Mouse (Mus musculus) hindbrain, embryonic 14.5 days (tissue): ENCODE results near the gene Cryzl1. TPM values are rescaled to one million over a fixed set of nuclear protein-coding genes. Genes with fewer than 3 reads are reported as not detected.
A peak's percentile ranks its signal among the peaks of the same experiment; 100 is the strongest.

Experiments used
- ATAC-seq: fragments of 200-750 bp; cut with Nextera tagmentation; 2 replicates; pipeline ENCODE4 v1.8.0; 2017; ENCODE audit warnings: moderate number of reproducible peaks, mild to moderate bottlenecking, moderate TSS enrichment, moderate library complexity; ENCODE audit not compliant: low FRiP score
- DNase-seq: peaks from one replicate; pipeline ENCODE4 v3.0.0-alpha.2; 2015; ENCODE audit warnings: low spot score
- H3K27ac ChIP-seq: fragments of 300-500 bp; sonication (generic); 2 replicates; pipeline ENCODE4 v1.5.1; 2014; ENCODE audit warnings: mild to moderate bottlenecking, moderate library complexity
- H3K27me3 ChIP-seq: fragments of 300-500 bp; sonication (generic); 2 replicates; pipeline ENCODE4 v1.6.1; 2014; ENCODE audit warnings: mild to moderate bottlenecking, low read length, mixed read lengths; ENCODE audit not compliant: control insufficient read depth, insufficient read depth
- H3K36me3 ChIP-seq: fragments of 300-500 bp; sonication (generic); replicated peaks from 2 replicates; pipeline ENCODE4 v1.6.1; 2014; ENCODE audit not compliant: control insufficient read depth, insufficient read depth
- H3K4me1 ChIP-seq: fragments of 300-500 bp; sonication (generic); replicated peaks from 2 replicates; pipeline ENCODE4 v1.6.1; 2014; ENCODE audit warnings: antibody characterized with exemption, low read length, mixed read lengths; ENCODE audit not compliant: control insufficient read depth, insufficient read depth
- H3K4me2 ChIP-seq: fragments of 300-500 bp; sonication (generic); replicated peaks from 2 replicates; pipeline ENCODE4 v1.6.1; 2014; ENCODE audit warnings: mild to moderate bottlenecking, moderate library complexity
- H3K4me3 ChIP-seq: fragments of 300-500 bp; sonication (generic); replicated peaks from 2 replicates; pipeline ENCODE4 v1.5.1; 2014; ENCODE audit warnings: mild to moderate bottlenecking, low read length
- H3K9ac ChIP-seq: fragments of 300-500 bp; sonication (generic); 2 replicates; pipeline ENCODE4 v1.6.1; 2014
- H3K9me3 ChIP-seq: fragments of 300-500 bp; sonication (generic); 2 replicates; pipeline ENCODE4 v1.6.1; 2016; ENCODE audit warnings: low read length; ENCODE audit not compliant: control insufficient read depth
- WGBS: fragments of 180-500 bp; shearing (Covaris S2); extraction: QIAGEN DNeasy Blood & Tissue Kit; methylation state at CpG from one replicate; pipeline ENCODE4 v1.1.7; 2014; 5-methylcytosine and 5-hydroxymethylcytosine counted together
- polyA plus RNA-seq: library from polyadenylated mRNA; unstranded; fragments of >200 nt; fragmentation: Nextera tagmentation; extraction: Ambion mirVana; gene quantifications from 2 replicates; pipeline ENCODE4 v1.2.1, GENCODE M21; 2014

Cryzl1 gene
- polyA plus RNA-seq, 1 experiment from 2014 or later = 111 TPM

DNA sequence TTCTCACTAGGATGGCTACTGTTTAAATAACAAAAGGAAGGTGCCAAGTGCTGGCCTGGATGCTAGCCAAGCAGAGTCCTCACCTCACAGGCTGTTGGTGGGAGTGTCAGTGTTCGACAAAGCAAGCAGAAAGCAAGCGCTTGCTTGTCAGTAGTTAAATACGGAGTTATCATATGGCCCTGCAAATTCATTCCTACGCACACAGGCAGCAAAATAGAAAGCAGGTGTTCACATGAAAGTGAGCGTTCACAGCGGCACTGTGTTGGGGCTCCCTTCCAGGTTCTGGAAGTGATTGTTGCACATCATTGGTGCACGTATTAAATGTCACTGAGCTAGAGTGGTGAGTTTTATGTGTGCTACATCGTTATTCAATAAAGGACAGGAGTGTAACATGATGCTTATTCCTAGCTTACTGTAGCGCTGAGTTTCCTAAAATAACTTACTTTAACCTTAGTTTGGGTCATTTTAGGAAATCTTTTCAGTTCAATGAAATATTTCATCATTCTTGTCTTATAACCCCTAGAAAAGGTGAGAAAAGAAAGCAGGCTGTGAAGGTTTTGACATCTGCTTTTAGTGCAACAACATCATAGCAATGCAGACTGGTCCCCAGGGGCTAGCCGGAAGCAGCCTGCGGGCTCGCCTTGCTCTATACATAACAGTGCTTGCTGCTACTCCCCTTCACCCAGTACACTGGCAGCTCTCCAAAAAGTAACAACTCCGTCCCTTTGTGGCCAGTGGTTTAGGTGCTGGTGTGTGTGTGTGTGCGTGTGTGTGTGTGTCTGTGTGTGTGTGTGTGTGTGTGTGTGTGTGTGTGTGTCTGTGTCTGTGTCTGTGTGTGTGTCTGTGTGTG, 17.6 kb upstream of the Cryzl1 start:
- no peaks in the 10 kb centered on the region for H3K27me3 ChIP-seq
- peaks cover 15% of the 10 kb centered on the region; the same call in 1 of the 2 replicates for H3K4me1 ChIP-seq
- 0 out of 2 replicates have a peak overlapping the region, but pooled peaks have one; percentile 9 for H3K27ac ChIP-seq
- H3K9me3 ChIP-seq = no peaks in the 10 kb centered on the region
- DNase-seq (peak; percentile 33), ATAC-seq (no peak)
- no peak overlapping the region for H3K4me2 ChIP-seq
- H3K36me3 ChIP-seq = peaks cover 3% of the 10 kb centered on the region; the same call in 1 of the 2 replicates
- no peak overlapping the region for H3K4me3 ChIP-seq
- WGBS = 61% methylated on average over 14 of the region's 14 CpGs
- H3K9ac ChIP-seq = no peak overlapping the region

DNA sequence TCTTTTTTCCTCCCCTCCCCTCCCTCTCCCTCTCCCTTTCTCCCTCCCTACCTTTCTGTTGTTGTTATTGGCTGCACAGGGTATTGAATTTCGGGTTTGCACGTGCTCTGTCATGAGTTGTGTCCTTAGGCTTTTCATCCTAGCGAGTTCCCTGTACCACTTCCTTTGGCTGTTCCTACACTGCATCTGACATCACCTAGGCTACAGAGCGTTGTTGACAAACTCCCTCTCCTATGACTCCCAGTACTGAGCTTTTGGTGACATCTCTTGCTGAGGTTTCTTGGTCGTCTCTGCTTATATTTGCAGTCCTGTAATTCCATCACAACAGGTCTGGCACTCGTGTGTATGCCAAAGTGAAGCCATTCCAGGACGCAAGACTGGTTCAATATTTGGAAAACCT, 14.3 kb upstream of the Cryzl1 start:
- DNase-seq (no peak), ATAC-seq (no peak)
- Histone ChIP-seq H3K4me2 (no peak overlapping the region), H3K9ac (no peak overlapping the region), H3K36me3 (no peaks in the 10 kb centered on the region), H3K4me1 (peaks cover 26% of the 10 kb centered on the region; the same call in 1 of the 2 replicates), H3K27ac (no peak overlapping the region), H3K9me3 (no peaks in the 10 kb centered on the region), H3K4me3 (no peak overlapping the region), H3K27me3 (no peaks in the 10 kb centered on the region)
- 78% methylated on average over 7 of the region's 7 CpGs for WGBS

DNA sequence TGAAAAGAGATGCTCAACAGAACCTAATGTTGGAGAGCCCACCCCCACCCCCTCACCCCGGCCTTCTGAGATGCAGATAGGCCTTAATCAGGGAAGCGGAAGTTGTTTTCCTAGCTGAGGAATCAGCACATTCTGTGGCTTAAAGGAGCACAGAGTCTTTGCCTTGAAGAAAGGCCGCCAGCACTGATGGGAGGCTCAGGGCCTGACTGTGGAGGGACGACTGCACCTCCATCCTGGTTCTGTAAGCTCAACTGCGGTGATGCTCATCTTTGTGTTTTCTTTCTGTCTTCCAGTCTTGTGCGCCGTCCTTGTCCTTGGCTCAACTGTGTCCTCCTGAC, 12.1 kb upstream of the Cryzl1 start:
- Histone ChIP-seq H3K36me3 (no peaks in the 10 kb centered on the region), H3K27me3 (no peaks in the 10 kb centered on the region), H3K9ac (no peak overlapping the region; the same call in 1 of the 2 replicates), H3K4me3 (no peak overlapping the region), H3K4me1 (peaks cover 35% of the 10 kb centered on the region), H3K9me3 (no peaks in the 10 kb centered on the region), H3K4me2 (no peak overlapping the region), H3K27ac (no peak overlapping the region)
- no peak for ATAC-seq
- no peak for DNase-seq
- WGBS = 53% methylated on average over 7 of the region's 7 CpGs

DNA sequence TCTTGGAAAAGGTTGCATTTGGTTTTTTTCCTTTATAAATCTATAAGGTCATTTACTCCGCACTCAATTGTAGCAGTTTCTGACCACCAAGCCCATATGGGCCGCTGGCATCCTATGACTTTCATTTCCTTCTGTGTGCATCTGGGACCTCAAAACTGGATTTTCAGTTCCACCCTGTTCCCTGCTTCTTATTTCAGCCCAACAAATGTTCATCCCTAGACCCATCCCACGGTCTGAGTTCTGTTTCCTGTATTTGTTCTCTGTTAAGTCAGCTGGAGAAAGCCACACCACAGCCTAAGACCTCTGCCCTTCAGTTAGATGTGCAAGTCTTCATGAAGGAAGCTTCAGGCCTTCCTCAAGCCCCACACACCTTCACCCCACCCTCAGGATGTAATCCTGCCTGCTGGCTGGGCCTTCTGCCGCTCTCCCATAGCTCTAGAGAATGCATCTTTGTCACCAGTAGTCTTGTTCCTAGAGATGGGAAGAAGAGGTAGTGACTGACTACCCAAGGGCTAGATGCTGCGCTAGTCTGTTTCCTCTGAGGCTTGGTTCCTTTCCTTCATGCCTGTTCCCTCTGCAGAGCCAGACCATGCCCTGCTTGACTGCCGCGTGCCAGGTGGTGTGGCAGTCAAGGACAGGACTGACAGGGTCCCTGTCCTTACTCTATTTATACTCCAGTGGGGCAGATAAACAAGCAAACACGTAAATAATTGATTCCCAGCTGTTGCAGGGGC, 11.6 kb upstream of the Cryzl1 start:
- peaks cover 35% of the 10 kb centered on the region for H3K4me1 ChIP-seq
- H3K36me3 ChIP-seq = no peaks in the 10 kb centered on the region
- no peaks in the 10 kb centered on the region for H3K9me3 ChIP-seq
- H3K9ac ChIP-seq = no peak overlapping the region; the same call in 1 of the 2 replicates
- no peak overlapping the region for H3K4me2 ChIP-seq
- H3K27ac ChIP-seq = no peak overlapping the region
- WGBS = 61% methylated on average over 8 of the region's 8 CpGs
- H3K27me3 ChIP-seq = no peaks in the 10 kb centered on the region
- no peak for ATAC-seq
- no peak overlapping the region for H3K4me3 ChIP-seq
- no peak for DNase-seq

DNA sequence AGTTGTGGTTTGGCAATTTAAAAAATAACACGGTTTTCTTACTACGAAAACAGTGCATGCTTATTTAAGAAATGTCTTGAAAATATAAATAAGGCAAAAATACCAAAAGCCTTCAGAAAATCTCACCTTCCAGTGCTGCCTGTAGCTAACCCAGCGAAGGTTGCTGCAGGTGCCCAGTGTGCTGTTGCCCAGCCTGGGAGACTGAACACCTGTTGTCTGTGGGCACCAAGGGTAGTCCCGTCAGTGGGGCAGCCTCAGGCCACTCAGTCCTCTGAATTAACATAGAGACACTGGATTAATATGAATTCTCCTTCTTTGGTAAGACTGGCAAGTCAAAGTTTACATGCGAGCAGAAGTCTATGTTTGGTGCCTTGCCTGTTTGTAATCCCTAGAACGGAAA, 9.7 kb upstream of the Cryzl1 start:
- Histone ChIP-seq H3K4me2 (no peak overlapping the region), H3K4me3 (no peak overlapping the region), H3K9ac (no peak overlapping the region), H3K27me3 (no peaks in the 10 kb centered on the region), H3K4me1 (peaks cover 41% of the 10 kb centered on the region), H3K36me3 (no peaks in the 10 kb centered on the region), H3K9me3 (no peaks in the 10 kb centered on the region), H3K27ac (no peak overlapping the region)
- ATAC-seq (no peak), DNase-seq (no peak)
- 87% methylated on average over 6 of the region's 6 CpGs for WGBS

DNA sequence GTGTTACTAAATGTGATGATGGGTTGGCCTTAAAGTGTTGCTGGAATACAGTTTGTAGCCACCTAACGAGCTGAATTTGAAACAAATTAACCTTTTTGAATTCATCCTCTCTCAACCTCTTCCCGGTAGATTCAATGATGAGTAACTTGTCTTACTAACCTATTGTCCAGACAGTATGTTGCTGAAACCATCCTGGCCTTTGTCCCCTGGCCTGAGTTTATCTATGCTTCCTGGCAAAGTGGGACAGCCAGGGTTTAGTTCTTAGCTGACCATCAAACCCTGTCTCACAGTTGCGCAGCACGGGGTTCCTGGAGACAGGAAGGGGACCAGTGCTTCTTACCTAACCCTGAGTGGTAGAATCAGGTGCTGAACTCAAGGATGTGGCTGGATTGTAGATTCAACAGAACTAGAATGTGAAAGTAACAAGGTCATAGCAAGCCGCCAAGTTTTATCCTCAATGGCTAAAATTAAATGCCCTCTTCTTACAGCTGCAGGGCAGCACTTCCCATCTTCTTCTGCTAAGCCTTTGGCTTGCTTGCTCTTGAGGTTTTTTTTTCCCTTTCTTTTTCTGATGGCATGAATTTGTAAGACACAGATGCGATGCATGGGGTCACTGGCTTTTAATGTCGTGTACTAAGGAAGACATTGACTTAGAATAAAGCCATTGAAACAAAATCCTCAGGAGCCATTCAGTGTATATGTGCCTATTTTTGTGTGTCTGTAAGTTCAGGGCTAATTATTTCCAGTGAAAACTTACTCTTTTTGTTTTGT, 7.5 kb upstream of the Cryzl1 start:
- Histone ChIP-seq H3K9me3 (no peaks in the 10 kb centered on the region), H3K36me3 (no peaks in the 10 kb centered on the region), H3K9ac (no peak overlapping the region), H3K27me3 (no peaks in the 10 kb centered on the region), H3K27ac (no peak overlapping the region), H3K4me3 (no peak overlapping the region), H3K4me1 (peaks cover 56% of the 10 kb centered on the region), H3K4me2 (no peak overlapping the region)
- WGBS = 69% methylated on average over 7 of the region's 7 CpGs
- no peak for ATAC-seq
- no peak for DNase-seq

DNA sequence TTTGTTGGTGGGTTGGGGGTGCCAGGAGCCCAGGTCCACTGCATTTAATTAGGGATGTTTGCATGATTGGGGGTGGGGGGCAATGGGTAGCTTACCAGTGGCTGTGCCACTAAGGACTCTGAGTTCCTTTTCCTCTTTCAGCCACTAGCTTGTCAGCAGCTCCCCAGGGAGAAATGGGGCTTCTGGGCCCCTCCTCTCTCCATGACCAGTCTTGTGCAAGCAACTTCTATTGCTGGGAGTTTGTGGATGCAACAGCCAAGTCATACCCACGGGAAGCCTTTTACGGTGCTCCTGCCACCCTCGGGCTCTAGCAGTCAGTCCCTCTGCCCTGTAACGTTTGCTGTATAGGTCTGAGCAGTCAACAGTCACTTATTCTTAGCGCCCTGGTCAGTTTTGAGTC, 6.0 kb upstream of the Cryzl1 start:
- Histone ChIP-seq H3K9me3 (no peaks in the 10 kb centered on the region), H3K4me2 (no peak overlapping the region), H3K9ac (no peak overlapping the region), H3K36me3 (no peaks in the 10 kb centered on the region), H3K4me1 (peaks cover 48% of the 10 kb centered on the region), H3K4me3 (no peak overlapping the region), H3K27me3 (no peaks in the 10 kb centered on the region), H3K27ac (no peak overlapping the region)
- ATAC-seq (no peak), DNase-seq (no peak)
- 65% methylated on average over 5 of the region's 5 CpGs for WGBS

DNA sequence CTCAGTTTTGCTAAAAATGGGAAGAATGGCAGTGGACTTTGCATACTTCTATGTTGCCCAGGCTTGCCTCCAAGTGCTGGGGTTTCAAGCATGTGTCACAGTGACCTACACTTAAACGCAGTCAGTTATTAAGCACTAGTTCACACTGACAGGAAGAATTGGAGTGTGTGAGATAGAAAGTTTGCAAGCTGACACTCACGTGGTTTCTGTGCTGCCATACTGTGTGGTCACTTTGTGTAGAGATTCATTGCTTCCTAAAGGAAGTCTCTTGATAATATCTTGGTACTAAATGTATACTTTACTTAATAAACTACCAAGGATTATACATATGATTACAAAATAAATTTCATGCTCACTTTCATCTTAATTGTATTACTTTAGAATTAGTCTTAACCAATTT, 4.0 kb upstream of the Cryzl1 start:
- Histone ChIP-seq H3K4me3 (no peak overlapping the region), H3K27ac (no peak overlapping the region), H3K36me3 (no peaks in the 10 kb centered on the region), H3K9ac (no peak overlapping the region), H3K9me3 (no peaks in the 10 kb centered on the region), H3K4me1 (peaks cover 50% of the 10 kb centered on the region), H3K4me2 (no peak overlapping the region), H3K27me3 (no peaks in the 10 kb centered on the region)
- no peak for ATAC-seq
- WGBS = 81% methylated on average over 2 of the region's 2 CpGs
- DNase-seq = no peak

DNA sequence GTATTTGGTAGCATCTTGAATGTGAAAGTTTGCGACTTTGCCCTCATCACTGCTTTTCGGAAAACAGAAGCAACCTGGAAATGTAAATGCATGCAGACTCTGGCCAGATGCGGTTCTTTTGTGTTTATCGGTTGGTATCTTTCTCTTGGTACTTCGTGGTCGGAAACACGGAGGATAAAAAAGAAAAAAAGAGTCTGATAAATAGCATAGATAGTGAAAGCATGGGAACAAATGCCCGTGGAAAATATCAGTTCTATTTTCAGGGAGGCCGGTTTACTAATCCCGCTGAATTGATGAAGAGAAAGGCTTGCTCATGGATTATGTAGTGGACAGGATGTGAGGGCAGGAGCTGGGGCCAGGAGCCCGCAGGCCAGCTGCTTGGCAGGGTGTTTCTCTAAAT, 1.7 kb upstream of the Cryzl1 start:
- Histone ChIP-seq H3K4me1 (peaks cover 46% of the 10 kb centered on the region), H3K4me3 (peak overlapping the region; percentile 73), H3K36me3 (0 out of 2 replicates have a peak, but pooled peaks cover 4% of the 10 kb centered on the region), H3K27ac (peak overlapping the region; percentile 96), H3K27me3 (no peaks in the 10 kb centered on the region), H3K9ac (peak overlapping the region; percentile 94), H3K4me2 (peak overlapping the region; percentile 69), H3K9me3 (no peaks in the 10 kb centered on the region)
- DNase-seq (peak; percentile 51), ATAC-seq (no peak)
- under 1% methylated on average over 11 of the region's 11 CpGs for WGBS
